Mouse (Mus musculus) heart, postnatal 4 days (tissue): Measurements from ENCODE around the gene P2ry10. TPM values are rescaled to one million over a fixed set of nuclear protein-coding genes. Genes with fewer than 3 reads are reported as not detected.
A peak's percentile ranks its signal among the peaks of the same experiment; 100 is the strongest.
"Not testable (repeated sequence)": the region's sequence is repeated elsewhere in the genome, so short reads cannot be mapped to it uniquely, and the experiment has no call there.

Source experiments
- DNase-seq: peaks from one replicate; pipeline ENCODE4 v3.0.0; 2021
- total RNA-seq, 2 experiments: library from RNA; stranded (reverse); gene quantifications; 2 replicates each; pipeline ENCODE4 v1.2.3; 2021

The P2ry10 gene
- not detected for total RNA-seq

DNA sequence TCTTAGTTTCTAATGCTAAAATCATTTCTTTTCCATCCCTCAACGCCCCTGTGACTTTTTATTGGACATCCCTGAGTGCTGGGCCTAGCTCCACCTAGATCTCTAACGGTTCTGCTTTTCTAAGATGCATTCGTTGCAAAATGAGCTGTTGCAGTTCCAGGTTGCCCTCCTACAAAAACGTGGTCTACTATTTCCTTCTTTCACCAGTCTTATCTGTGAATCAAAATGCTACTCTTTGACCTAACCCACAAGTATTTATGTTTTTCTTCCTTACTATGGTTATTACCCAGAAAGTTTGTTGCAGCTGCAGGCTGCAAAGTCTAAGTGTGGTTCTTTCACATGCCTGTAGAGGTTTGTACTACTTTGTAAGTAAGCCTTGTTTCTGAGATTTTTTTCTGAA lies at the start of gene P2ry10:
P2ry10 (plus strand) TSS at position 316 of the 400 bp plus-strand sequence.
- DNase-seq: no peak

GRCm38 (mm10) chrX:107039146-107039545 lies 49.1 kb upstream of the P2ry10 start:
- DNase-seq: no peak

GRCm38 (mm10) chrX:107039635-107040034 lies 48.7 kb upstream of the P2ry10 start:
- DNase-seq: no peak

DNA sequence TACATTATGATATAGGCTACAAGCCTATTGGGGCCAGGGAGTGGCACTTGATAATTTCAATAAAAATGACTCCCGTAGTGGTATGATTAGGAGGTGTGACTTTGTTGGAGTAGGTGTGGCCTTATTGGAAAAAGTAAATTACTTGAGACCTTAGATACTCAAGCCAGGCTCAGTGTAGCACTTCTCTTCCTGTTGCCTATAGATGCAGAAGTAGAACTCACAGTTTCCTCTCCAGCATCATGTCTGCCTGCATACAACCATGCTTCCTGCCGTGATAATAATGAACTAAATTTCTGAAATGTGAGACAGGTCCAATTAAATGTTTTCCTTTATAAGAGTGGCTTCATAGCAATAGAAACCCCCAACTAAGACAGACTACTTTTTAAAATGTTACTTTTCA lies 45.9 kb upstream of the P2ry10 start:
- no peak for DNase-seq

- not testable (repeated sequence) for DNase-seq
Observed at GRCm38 (mm10) chrX:107083407-107083806, 4.9 kb upstream of the P2ry10 start.

- no peak for DNase-seq
Observed at GRCm38 (mm10) chrX:107084320-107084719, 4.0 kb upstream of the P2ry10 start.

- DNase-seq: no peak
Observed at GRCm38 (mm10) chrX:107089131-107089530, 839 bp downstream of the P2ry10 start.

DNA sequence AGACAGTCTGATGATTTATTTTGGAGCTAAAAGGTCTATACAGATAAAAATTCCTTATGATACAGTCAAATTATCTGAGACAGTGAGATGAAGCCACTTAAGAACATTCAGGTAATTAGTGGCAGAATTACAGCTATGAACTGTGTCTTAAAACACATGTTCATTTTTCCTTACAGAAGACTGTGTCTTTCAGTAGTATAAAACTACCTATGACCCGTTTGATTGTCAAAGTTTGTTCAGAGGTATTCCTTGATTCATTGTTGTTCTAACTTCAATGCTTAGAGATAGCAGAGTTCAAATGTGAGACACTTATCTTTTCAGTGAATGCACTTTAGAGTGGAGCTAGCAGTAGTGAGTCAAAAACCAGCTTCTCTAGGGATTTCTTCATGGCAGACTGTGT lies 1.6 kb downstream of the P2ry10 start:
- no peak for DNase-seq

- DNase-seq: no peak
Observed at GRCm38 (mm10) chrX:107095633-107096032, 7.3 kb downstream of the P2ry10 start.

- no peak for DNase-seq
Observed at GRCm38 (mm10) chrX:107116333-107116732, 28.0 kb downstream of the P2ry10 start.

DNA sequence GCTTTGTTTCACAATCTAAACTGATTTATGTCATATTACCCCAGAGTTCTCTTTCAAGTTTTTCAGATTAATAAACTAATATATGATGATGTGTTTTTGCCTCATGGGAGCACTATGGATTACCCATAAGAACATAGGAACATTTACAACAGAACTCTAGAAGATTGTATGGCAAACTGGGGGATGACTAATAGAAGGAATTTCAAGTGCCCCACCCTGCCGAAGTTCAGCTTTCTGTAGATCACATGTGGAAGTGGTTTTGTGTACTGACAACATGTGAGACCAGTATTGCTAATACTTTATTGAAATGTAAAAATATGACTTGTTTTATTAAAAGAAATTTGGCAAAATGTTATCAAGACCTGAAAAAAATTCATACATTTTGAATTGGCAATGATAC lies 28.7 kb downstream of the P2ry10 start:
- DNase-seq: no peak

DNA sequence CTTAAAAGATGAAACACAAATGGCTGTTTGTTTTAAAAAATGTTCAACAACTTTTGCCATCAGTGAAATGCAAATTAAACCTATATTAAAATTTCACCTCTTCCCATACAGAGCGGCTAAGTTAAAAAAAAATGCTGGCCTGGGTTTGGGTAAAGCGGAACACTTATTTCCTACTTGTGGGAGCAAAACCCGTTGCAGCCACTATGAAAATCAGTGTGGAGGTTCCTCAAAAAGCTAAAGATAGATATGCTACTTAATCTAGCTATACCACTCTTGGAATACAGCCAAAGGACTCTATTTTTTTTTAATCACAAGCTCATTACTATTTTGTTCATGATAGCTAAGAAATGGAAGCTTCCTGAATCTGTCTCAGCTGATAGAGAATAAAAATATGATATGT lies 54.9 kb downstream of the P2ry10 start:
- DNase-seq: no peak

- no peak for DNase-seq
Observed at GRCm38 (mm10) chrX:107143930-107144329, 55.6 kb downstream of the P2ry10 start.

GRCm38 (mm10) chrX:107148681-107149080 lies 60.4 kb downstream of the P2ry10 start, which contains the start of gene P2ry10b:
TSS of gene P2ry10b (plus strand) at chrX:107148927.
- DNase-seq: no peak

GRCm38 (mm10) chrX:107149391-107149993 lies 61.2 kb downstream of the P2ry10 start:
- no peak for DNase-seq

- no peak for DNase-seq
Observed at GRCm38 (mm10) chrX:107150027-107150426, 61.7 kb downstream of the P2ry10 start.

- DNase-seq: peak; percentile 7
Observed at GRCm38 (mm10) chrX:107150752-107151515, 62.6 kb downstream of the P2ry10 start.

Other genes starting within 250 kb of the P2ry10 start
- 10 to 100 TPM; 10.1 to 10.3 TPM for gene Rtl3, start 247.8 kb upstream of the P2ry10 start, total RNA-seq
- 10 to 100 TPM; 10.8 to 12.6 TPM for gene Lpar4, start 167.9 kb upstream of the P2ry10 start, total RNA-seq
- gene P2ry10b, start 60.4 kb downstream of the P2ry10 start, total RNA-seq: 1 to 10 TPM; 2.4 to 2.7 TPM
- under 1 TPM; 0.32 to 0.50 TPM for gene Gpr174, start 167.4 kb downstream of the P2ry10 start, total RNA-seq